Mouse (Mus musculus): Measurements from ENCODE around the gene Rsph4a. TPM values are rescaled to one million over a fixed set of nuclear protein-coding genes. Genes with fewer than 3 reads are reported as not detected.

The Rsph4a gene
- not detected in 2 replicates for polyA plus RNA-seq (2012; rRNA removed)

DNA sequence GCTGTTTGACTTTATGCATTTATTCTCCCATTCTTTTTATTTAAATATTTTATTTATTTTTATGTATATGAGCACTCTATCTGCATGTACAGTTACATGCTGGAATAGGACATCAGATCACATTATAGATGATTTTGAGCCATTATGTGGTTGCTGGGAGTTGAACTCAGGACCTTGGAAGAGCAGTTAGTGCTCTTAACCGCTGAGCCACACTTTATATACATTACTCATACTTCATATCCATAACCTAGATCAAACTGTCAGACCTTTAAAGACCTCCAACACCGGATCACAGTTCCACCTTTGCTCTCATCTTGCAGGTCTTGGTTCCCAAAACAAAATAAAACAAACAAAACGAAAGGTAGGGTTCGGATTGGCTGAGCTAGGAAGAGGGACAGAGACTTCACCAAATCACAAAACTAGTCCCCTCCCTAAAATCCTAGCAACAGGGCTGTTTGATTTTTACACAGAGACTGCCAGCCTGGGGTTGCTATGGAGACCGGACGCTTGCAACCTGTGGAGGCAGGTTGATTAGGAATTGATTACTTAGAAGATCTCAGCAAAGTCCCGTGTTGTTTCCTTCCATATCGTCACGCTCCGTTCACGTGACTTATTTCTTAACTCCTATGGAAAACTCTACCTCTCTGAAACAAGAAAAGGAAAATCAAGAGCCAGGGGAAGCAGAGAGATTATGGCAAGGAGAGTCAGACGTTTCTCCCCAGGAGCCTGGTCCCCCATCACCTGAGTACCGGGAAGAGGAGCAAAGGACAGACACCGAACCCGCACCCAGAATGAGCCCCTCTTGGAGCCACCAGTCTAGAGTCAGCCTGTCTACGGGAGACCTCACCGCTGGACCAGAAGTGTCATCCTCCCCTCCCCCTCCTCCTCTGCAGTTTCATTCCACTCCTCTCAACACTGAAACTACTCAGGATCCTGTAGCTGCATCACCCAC lies at the start of gene Rsph4a:
Gene Rsph4a (plus strand): TSS at position 582 of the 952 bp plus-strand sequence.

DNA sequence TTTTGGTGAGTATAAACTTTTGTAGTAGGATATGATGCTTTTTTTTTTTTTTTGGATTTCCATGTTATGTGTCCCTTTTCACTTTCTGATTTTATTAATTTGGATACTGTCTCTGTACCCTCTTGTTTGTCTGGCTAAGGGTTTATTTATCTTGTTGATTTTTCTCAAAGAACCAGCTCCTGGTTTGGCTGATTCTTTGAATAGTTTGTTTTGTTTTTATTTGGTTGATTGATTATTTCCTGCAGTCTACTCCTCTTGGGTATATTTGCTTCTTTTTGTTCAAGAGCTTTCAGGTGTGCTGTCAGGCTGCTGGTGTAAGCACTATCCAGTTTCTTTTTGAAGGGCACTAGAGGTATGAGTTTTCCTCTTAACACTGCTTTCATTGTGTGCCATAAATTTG lies 47.5 kb upstream of the Rsph4a start, which contains the start of gene Sult3a1:
Gene Sult3a1 (plus strand): TSS at position 301 of the 400 bp plus-strand sequence.

DNA sequence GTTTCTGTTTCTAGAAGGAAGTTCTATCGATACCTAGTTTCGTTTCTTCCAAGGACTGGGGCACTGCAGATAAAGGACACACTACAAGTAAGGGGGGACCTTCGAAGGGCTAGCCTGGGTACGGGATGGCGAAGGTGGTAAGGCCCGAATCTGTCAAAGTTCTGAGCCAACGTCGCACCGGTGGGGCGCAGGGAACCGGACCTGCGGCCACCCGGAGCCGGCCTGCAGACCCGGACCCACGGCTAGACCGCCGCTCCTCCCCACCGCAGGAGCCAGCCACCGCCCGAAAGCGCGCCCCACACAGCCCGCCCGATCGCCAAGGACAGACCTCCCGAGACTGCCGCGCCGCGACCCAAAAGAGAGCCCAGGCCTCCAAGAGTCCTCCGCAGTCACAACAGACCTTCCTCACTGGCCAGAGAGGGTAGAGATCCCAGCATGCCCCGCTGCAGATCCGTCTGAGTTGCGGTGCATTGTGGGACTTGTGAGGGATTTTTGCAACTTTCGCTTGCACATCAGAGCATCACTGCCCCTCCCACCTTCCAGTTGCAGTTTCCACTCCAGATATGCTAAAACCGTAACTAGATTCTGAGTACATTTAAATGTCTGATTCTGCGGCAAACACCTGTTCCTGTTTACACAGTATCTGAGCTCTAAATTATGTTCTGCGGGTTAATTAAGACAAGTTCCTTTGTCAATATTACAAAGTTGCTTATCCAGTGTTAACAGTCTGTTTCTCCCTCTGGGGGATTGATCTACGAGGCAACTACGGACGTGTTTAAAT lies 46.1 kb downstream of the Rsph4a start, which contains the start of gene Zup1:
Gene Zup1 (minus strand): TSS at position 467 of the 781 bp plus-strand sequence.

Other genes with a start within 250 kb of the Rsph4a start
- not detected in 2 replicates for gene Sult3a2, start 118.4 kb upstream of the Rsph4a start, polyA plus RNA-seq (2012; rRNA removed)
- gene Sult3a1, start 47.4 kb upstream of the Rsph4a start, polyA plus RNA-seq (2012; rRNA removed), result not detected in 2 replicates
- gene Zup1, start 46.2 kb downstream of the Rsph4a start, polyA plus RNA-seq (2012; rRNA removed), result 0.50 and 0.74 TPM in 2 replicates
- gene Rwdd1, start 114.5 kb downstream of the Rsph4a start, polyA plus RNA-seq (2012; rRNA removed), result 21.0 and 51.3 TPM in 2 replicates
- gene Trappc3l, start 132.5 kb downstream of the Rsph4a start, polyA plus RNA-seq (2012; rRNA removed), result not detected in 2 replicates
- gene Calhm4, start 139.2 kb downstream of the Rsph4a start, polyA plus RNA-seq (2012; rRNA removed), result not detected in 2 replicates
- 0.13 and 0.16 TPM in 2 replicates for gene Calhm5, start 191.4 kb downstream of the Rsph4a start, polyA plus RNA-seq (2012; rRNA removed)
- gene Calhm6, start 222.9 kb downstream of the Rsph4a start, polyA plus RNA-seq (2012; rRNA removed), result 0.36 and 0.66 TPM in 2 replicates